Mouse (Mus musculus): ENCODE data around the gene Gm10720.
"Not testable (repeated sequence)": the region's sequence is repeated elsewhere in the genome, so short reads cannot be mapped to it uniquely, and the experiment has no call there.

Gene Gm10720

GRCm38 (mm10) chr9:3025653-3026052 lies 10.2 kb downstream of the Gm10720 start:
- peak; percentile 76 to 85 for DNase-seq (ENCODE audit: low spot score in 2 of 2)

GRCm38 (mm10) chr9:3026136-3026535 lies 10.7 kb downstream of the Gm10720 start:
- DNase-seq (ENCODE audit: low spot score in 2 of 2), result not testable (repeated sequence)

DNA sequence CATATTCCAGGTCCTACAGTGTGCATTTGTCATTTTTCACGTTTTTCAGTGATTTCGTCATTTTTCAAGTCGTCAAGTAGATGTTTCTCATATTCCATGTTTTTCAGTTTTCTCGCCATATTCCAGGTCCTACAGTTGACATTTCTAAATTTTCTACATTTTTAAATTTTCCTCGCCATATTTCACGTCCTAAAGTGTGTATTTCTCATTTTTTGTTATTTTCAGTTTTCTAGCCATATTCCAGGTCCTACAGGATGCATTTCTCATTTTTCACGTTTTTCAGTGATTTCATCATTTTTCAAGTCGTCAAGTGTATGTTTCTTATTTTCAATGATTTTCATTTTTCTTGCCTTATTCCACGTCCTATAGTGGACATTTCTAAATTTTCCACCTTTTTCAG lies 11.3 kb downstream of the Gm10720 start:
- DNase-seq (ENCODE audit: low spot score in 2 of 2), result not testable (repeated sequence)

DNA sequence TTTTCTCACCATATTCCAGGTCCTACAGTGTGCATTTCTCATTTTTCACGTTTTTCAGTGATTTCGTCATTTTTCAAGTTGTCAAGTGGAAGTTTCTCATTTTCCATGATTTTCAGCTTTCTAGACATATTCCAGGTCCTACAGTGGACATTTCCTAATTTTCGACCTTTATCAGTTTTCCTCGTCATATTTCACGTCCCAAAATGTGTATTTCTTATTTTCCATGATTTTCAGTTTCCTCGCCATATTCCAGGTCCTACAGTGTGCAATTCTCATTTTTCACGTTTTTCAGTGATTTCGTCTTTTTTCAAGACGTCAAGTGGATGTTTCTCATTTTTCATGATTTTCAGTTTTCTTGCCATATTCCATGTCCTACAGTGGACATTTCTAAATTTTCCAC lies 11.7 kb downstream of the Gm10720 start:
- DNase-seq (ENCODE audit: low spot score in 2 of 2), result not testable (repeated sequence)

- peak in 1 of 2 experiments; percentile 26 for DNase-seq (ENCODE audit: low spot score in 2 of 2)
Observed at GRCm38 (mm10) chr9:3029276-3030000, 14.0 kb downstream of the Gm10720 start.

DNA sequence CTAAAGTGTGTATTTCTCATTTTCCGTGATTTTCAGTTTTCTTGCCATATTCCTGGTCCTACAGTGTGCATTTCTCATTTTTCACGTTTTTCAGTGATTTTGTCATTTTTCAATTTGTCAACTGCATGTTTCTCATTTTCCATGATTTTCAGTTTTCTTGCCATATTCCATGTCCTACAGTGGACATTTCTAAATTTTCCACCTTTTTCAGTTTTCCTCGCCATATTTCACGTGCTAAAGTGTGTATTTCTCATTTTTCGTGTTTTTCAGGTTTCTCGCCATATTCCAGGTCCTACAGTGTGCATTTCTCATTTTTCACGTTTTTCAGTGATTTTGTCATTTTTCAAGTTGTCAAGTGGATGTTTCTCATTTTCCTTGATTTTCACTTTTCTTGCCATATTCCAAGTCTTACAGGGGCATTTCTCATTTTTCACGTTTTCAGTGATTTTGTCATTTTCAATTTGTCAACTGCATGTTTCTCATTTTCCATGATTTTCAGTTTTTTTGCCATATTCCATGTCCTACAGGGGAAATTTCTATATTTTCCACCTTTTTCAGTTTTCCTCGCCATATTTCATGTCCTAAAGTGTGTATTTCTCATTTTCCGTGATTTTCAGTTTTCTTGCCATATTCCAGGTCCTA lies 15.3 kb downstream of the Gm10720 start:
- DNase-seq (ENCODE audit: low spot score in 2 of 2), result not testable (repeated sequence)

- DNase-seq (ENCODE audit: low spot score in 2 of 2), result not testable (repeated sequence)
Observed at GRCm38 (mm10) chr9:3034299-3034698, 18.8 kb downstream of the Gm10720 start, which contains the start of gene Gm17535. TSS of gene Gm17535 (plus strand) at chr9:3034599.

GRCm38 (mm10) chr9:3036577-3036976 lies 21.1 kb downstream of the Gm10720 start, which contains the start of gene Gm10715:
TSS of gene Gm10715 (plus strand) at chr9:3036877.
- DNase-seq (ENCODE audit: low spot score in 2 of 2), result not testable (repeated sequence)

- DNase-seq (ENCODE audit: low spot score in 2 of 2), result not testable (repeated sequence)
Observed at GRCm38 (mm10) chr9:3038161-3038560, 22.7 kb downstream of the Gm10720 start.

All from urinary bladder, adult 18-20 months (tissue).